Mouse (Mus musculus) megakaryocyte, embryonic 14.5 days (primary cell): ENCODE results near the gene St8sia1. TPM values are rescaled to one million over a fixed set of nuclear protein-coding genes. Genes with fewer than 3 reads are reported as not detected.

Source experiments
- H3K27me3 ChIP-seq: replicated peaks from 2 replicates; pipeline ENCODE3; 2012; ENCODE audit warnings: inconsistent platforms
- H3K36me3 ChIP-seq: replicated peaks from 2 replicates; pipeline ENCODE3; 2012; ENCODE audit warnings: low read length, inconsistent platforms, mixed read lengths
- H3K4me1 ChIP-seq: 2 replicates; pipeline ENCODE4 v1.6.1; 2012; ENCODE audit warnings: inconsistent platforms
- H3K4me3 ChIP-seq: replicated peaks from 2 replicates; pipeline ENCODE3; 2012; ENCODE audit warnings: moderate library complexity, mild to moderate bottlenecking, inconsistent platforms
- H3K9me3 ChIP-seq: 2 replicates; pipeline ENCODE4 v1.6.1; 2012; ENCODE audit warnings: inconsistent platforms
- FLI1 ChIP-seq: IDR thresholded peaks from 2 replicates; pipeline ENCODE4 v1.6.1; 2012; ENCODE audit warnings: low read length, inconsistent platforms, mixed read lengths
- GATA1 ChIP-seq: IDR thresholded peaks from 3 replicates; pipeline ENCODE4 v1.6.1; 2012; ENCODE audit warnings: mixed read lengths, low read length, inconsistent platforms, borderline replicate concordance
- polyA plus RNA-seq: library from polyadenylated mRNA; stranded (reverse); fragments of >175 nt; gene quantifications from 2 replicates; pipeline ENCODE4 v1.2.3, GENCODE M21; 2012; ENCODE audit warnings: low replicate concordance; ENCODE audit not compliant: insufficient read depth

St8sia1 gene
- polyA plus RNA-seq, 1 experiment = 0.04 TPM

DNA sequence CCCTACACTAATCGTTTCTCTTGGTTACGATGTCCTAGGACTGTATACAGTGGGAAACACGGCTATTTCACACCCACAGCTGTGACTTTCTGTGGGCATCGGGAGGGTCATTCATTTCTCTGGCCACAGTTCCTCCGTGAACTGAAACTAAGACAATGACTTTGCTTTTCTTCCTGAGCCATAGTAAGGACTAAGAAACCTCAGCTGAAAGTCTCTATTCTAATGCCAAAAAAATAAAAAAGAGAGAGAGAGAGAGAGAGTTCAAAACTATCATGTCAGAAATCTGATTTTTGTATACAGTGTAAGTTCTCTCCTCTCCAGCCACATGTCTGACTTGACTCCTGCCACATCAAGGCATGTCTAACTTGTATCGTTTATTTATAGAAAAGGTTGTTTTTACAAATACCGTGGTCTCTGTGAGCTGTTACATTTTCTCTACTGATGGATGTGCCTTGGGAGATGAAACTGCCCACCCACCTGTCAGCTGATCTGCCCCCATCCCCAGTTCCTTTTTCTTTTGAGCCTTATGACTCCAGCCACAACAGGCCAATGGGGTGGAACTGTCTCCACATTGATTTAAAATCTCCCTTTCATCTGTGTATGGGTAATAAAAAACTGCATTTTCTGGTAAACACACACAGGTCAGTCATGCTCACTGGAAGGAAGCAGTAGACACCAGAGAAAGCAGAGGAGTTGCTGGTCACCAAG is 94.4 kb downstream of the St8sia1 start:
- TF ChIP-seq FLI1 (no peak), GATA1 (no peak)
- no peaks in the 10 kb centered on the region for H3K9me3 ChIP-seq
- H3K4me1 ChIP-seq = peaks cover 44% of the 10 kb centered on the region
- H3K36me3 ChIP-seq = no peaks in the 10 kb centered on the region
- peak overlapping the region; percentile 56 for H3K4me3 ChIP-seq
- H3K27me3 ChIP-seq = no peaks in the 10 kb centered on the region

DNA sequence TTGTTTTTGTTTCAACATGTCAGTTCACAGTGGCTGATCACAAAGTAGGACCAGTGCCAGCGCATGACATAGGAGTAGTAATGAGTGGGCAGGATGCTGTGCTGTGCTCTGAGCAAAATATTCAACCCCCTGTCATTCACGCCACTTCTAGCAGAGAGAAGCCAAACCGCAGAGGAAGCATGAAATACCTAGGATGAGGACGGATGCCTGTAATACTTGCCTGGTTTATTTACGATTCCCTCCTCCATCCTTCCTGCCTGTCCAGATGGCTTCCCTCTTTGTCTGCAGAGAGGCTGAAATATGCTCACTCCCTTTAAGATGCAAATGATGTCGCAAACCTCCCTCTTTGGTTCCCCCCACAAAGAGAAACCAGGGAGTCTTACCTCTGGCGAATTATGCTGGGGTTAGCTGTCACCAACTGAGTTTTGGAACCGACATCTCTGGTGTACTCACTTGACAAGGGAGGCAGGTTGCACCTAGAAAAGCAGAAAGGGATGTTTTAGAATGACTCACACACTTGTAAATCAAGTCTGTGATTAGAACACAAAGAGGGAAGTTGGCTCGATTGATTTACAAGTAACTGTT is 96.7 kb downstream of the St8sia1 start:
- TF ChIP-seq FLI1 (no peak), GATA1 (no peak)
- peak overlapping the region; percentile 87 for H3K4me3 ChIP-seq
- peaks cover 50% of the 10 kb centered on the region for H3K4me1 ChIP-seq
- no peaks in the 10 kb centered on the region for H3K36me3 ChIP-seq
- no peaks in the 10 kb centered on the region for H3K9me3 ChIP-seq
- H3K27me3 ChIP-seq = no peaks in the 10 kb centered on the region

DNA sequence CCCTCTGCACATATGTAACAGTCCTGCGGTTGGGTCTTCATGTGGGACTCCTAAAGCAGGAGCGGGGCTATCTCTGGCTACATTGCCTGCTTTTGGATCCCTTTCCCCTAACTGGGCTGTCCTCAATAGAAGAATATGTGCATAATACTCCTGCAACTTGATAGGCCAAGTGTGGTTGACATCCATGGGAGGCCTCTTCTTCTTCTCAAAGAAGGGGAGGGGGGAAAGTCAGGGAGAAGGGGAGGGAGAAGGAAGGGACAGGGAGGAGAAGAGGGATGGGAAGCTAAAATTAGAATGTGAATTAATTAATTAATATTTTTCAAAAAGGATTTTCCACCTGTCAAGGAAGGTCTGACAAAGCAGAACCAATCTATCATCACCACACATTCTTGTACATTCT is 97.2 kb downstream of the St8sia1 start:
- Histone ChIP-seq H3K4me3 (peak overlapping the region; percentile 87), H3K9me3 (no peaks in the 10 kb centered on the region), H3K4me1 (peaks cover 56% of the 10 kb centered on the region), H3K27me3 (no peaks in the 10 kb centered on the region), H3K36me3 (no peaks in the 10 kb centered on the region)
- TF ChIP-seq FLI1 (no peak), GATA1 (no peak)

DNA sequence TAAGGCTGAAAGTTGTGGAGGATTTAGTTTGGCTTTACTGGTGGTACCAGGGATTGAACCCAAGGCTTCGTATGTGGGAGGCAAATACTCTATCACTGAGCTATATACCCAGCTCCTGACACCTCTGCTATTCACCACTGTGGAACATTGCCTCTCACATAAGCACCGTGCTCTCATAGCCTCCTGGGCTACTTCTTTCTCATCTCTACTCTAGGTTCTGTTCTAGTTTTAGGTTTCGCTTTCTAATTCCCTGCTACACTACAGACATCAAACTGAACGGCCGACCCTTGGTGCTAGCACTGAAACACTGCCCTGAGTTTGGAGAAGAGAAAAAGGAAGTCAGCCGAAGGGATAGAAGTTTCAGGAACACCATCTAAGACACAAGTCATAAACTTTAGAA is 99.1 kb downstream of the St8sia1 start:
- H3K36me3 ChIP-seq = no peaks in the 10 kb centered on the region
- H3K27me3 ChIP-seq = no peaks in the 10 kb centered on the region
- H3K4me1 ChIP-seq = peaks cover 55% of the 10 kb centered on the region
- no peaks in the 10 kb centered on the region for H3K9me3 ChIP-seq
- no peak for TF ChIP-seq GATA1
- TF ChIP-seq FLI1 = no peak
- H3K4me3 ChIP-seq = no peak overlapping the region

DNA sequence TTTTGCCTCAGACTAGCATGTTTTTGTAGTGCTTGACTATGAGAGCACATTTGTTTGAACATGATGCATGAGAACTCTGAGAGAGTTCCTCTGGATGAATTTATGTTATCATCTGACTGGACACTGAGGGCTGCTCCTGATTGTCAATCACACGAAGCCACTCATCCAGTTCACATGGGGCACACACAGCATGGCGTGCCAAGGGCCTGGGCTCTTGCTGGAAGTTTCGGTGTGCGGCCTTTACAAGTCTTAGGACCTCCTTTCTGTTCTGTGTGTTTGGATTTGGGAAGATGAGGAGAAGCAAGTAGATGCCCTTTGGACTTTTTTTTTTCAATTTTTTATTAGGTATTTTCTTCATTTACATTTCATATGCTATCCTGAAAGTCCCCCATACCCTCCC is 100.4 kb downstream of the St8sia1 start:
- no peaks in the 10 kb centered on the region for H3K9me3 ChIP-seq
- no peaks in the 10 kb centered on the region for H3K36me3 ChIP-seq
- TF ChIP-seq GATA1 (no peak), FLI1 (no peak)
- no peaks in the 10 kb centered on the region for H3K27me3 ChIP-seq
- peaks cover 44% of the 10 kb centered on the region for H3K4me1 ChIP-seq
- no peak overlapping the region for H3K4me3 ChIP-seq

DNA sequence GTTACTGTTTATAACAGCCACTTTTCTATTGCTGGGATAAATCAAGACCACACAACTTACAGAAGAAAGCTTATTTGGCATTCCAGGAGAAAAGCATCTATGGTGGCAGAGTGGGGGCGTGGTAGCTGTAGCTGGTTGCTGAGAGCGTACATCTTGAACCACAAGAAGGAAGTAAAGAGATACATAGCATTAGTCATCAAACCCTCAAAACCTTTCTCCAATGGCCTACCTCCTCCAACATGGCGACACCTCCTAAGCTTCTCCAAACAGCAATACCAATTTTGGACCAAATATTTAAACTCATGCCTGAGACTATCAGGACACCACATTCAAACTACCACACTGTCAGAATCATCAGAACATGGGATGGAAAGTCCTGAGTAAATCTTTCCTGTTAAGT is 102.0 kb downstream of the St8sia1 start:
- Histone ChIP-seq H3K4me1 (peaks cover 33% of the 10 kb centered on the region), H3K36me3 (no peaks in the 10 kb centered on the region), H3K4me3 (no peak overlapping the region), H3K27me3 (no peaks in the 10 kb centered on the region), H3K9me3 (no peaks in the 10 kb centered on the region)
- TF ChIP-seq GATA1 = no peak
- TF ChIP-seq FLI1 = no peak

DNA sequence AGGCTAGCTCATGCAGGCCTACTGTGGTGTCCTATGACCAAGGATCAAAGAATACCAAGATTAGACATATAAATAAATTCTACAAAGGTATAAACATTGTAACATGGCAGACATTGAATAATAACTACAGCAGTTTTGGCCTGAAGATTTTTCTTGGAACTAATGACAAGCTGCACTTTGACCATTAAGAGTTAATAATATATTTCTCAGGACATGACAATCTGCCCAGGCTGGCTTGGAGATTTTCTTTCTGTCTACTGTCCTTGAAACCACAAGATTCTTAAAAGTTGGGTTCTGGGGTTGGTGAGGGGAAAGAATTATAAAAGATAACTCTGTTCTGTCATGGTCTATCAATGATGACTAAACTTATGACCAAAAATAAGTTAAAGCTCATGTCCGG is 103.9 kb downstream of the St8sia1 start:
- TF ChIP-seq GATA1 (no peak), FLI1 (no peak)
- no peaks in the 10 kb centered on the region for H3K9me3 ChIP-seq

DNA sequence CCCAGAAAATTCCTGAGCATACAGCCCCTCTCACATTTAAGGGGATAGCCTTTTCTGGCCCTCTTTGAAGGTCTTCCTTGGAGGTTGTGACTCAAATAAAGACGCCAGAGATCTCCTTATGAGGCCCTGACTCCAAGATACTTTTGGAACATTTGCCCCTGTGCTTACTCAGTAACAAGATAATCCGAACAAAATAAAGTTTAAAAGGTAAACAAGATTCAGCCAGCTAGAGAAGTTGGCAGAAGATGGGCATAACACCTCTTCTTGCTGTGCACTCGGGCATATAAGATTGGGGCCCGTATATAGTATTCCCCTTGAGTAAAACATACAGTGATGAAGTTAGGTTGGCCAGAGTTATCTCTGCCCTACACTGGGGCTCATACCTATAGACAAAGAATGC is 104.3 kb downstream of the St8sia1 start:
- Histone ChIP-seq H3K4me1 (peaks cover 24% of the 10 kb centered on the region), H3K9me3 (no peaks in the 10 kb centered on the region), H3K27me3 (peaks cover 2% of the 10 kb centered on the region), H3K4me3 (no peak overlapping the region), H3K36me3 (no peaks in the 10 kb centered on the region)
- TF ChIP-seq FLI1 (no peak), GATA1 (no peak)

More for the DNA sequence above, 103.9 kb downstream of the St8sia1 start:
- H3K36me3 ChIP-seq = no peaks in the 10 kb centered on the region
- H3K4me1 ChIP-seq = peaks cover 24% of the 10 kb centered on the region
- no peak overlapping the region for H3K4me3 ChIP-seq
- H3K27me3 ChIP-seq = peaks cover 2% of the 10 kb centered on the region

DNA sequence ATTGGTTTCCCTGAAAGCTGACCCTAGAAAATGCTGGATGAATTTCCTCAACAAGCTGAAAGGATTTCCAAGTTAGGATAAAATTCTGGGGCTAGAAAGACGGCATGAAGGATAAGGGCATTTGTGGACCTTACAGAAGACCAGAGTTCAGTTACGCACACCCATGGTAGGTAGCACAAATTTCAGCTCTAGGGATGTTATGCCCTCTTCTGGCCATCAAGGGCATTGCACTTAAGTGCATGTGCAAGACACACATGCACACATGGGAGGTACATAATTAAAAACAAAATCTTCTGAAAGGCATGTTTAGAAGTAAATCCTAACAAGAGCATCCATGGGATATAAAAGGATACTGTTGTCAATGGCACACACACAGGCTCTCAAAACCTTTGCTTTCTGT is 105.3 kb downstream of the St8sia1 start:
- Histone ChIP-seq H3K9me3 (no peaks in the 10 kb centered on the region), H3K4me3 (no peak overlapping the region), H3K4me1 (peaks cover 24% of the 10 kb centered on the region), H3K36me3 (no peaks in the 10 kb centered on the region), H3K27me3 (peaks cover 2% of the 10 kb centered on the region)
- TF ChIP-seq FLI1 = no peak
- no peak for TF ChIP-seq GATA1

DNA sequence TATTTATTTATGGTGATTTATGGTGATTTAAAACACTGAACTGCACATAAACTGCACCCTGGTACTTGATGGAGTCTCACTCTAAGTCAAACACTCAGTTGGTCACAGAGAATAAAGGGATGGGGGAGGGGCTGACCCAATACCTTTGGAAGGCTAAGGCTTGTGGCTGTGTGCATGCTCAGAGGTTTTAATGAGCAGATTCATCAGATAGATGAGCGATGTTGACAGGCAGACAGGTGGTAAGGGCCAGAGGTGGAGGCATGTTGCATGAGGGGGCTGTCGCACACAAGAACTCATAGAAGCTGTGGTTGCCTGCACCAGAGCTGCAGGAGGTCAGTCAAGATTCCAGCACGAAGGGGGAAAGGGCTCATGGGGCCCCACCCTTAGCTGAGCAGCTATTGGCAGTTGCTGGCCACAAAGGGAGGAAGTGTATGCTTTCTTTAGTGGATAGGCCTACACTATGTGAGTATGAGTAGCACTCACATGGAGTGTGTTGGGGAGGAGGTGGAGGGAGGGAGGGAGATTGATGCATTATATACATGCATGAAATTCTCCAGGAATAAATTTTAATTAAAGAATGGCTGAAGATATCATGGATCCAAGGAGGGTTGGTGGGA is 107.9 kb downstream of the St8sia1 start:
- H3K27me3 ChIP-seq = peaks cover 2% of the 10 kb centered on the region
- TF ChIP-seq FLI1 = no peak
- no peak for TF ChIP-seq GATA1
- H3K36me3 ChIP-seq = no peaks in the 10 kb centered on the region
- no peaks in the 10 kb centered on the region for H3K9me3 ChIP-seq
- H3K4me3 ChIP-seq = no peak overlapping the region
- peaks cover 20% of the 10 kb centered on the region for H3K4me1 ChIP-seq
